Mouse (Mus musculus) cerebellum, adult 9-11 months (tissue): ENCODE measurements around the gene Acad9.
"Not testable (repeated sequence)": the region's sequence is repeated elsewhere in the genome, so short reads cannot be mapped to it uniquely, and the experiment has no call there.

Experiments used
- DNase-seq: peaks from one replicate; pipeline ENCODE4 v3.0.0; 2022

Acad9 gene

GRCm38 (mm10) chr3:36095371-36095770, 29.6 kb downstream of the Acad9 start:
- no peak for DNase-seq

- no peak for DNase-seq
Observed at GRCm38 (mm10) chr3:36116076-36116475, 50.3 kb downstream of the Acad9 start.

GRCm38 (mm10) chr3:36119684-36120548, 54.1 kb downstream of the Acad9 start:
- no peak for DNase-seq

GRCm38 (mm10) chr3:36126176-36126575, 60.4 kb downstream of the Acad9 start:
- not testable (repeated sequence) for DNase-seq

GRCm38 (mm10) chr3:36136152-36136551, 70.4 kb downstream of the Acad9 start:
- no peak for DNase-seq

- no peak for DNase-seq
Observed at GRCm38 (mm10) chr3:36137560-36137959, 71.8 kb downstream of the Acad9 start.

- DNase-seq = no peak
Observed at GRCm38 (mm10) chr3:36138171-36138660, 72.4 kb downstream of the Acad9 start.

- no peak for DNase-seq
Observed at GRCm38 (mm10) chr3:36138996-36139395, 73.2 kb downstream of the Acad9 start.
